Mouse (Mus musculus): Measurements from ENCODE around the gene Astn2. TPM values are rescaled to one million over a fixed set of nuclear protein-coding genes. Genes with fewer than 3 reads are reported as not detected.

Astn2 gene
- polyA plus RNA-seq, 1 experiment from 2014 or later, result 0.61 TPM

- H3K4me3 ChIP-seq (ENCODE audit: control insufficient read depth in 1 of 2, insufficient read depth in 1 of 2, low read depth in 1 of 2, low read length in 2 of 2), result no peak overlapping the region
- WGBS, result 48% methylated on average over 4 of the region's 4 CpGs
- H3K36me3 ChIP-seq (ENCODE audit: control insufficient read depth, insufficient read depth, low read length), result no peaks in the 10 kb centered on the region
- no peak overlapping the region for H3K9ac ChIP-seq (ENCODE audit: low read length)
- no peak overlapping the region for H3K27ac ChIP-seq (replicated peaks in 1 of 2; ENCODE audit: control insufficient read depth in 1 of 2, insufficient read depth in 1 of 2, low read depth in 2 of 2, low read length in 2 of 2)
- no peaks in the 10 kb centered on the region for H3K27me3 ChIP-seq (ENCODE audit: control insufficient read depth, insufficient read depth, low read length)
- no peak for ATAC-seq (ENCODE audit: insufficient number of reproducible peaks, insufficient read depth, low FRiP score, low read depth)
- H3K4me2 ChIP-seq (ENCODE audit: low read length), result no peak overlapping the region
- H3K9me3 ChIP-seq (ENCODE audit: control insufficient read depth, low read length), result no peaks in the 10 kb centered on the region
- H3K4me1 ChIP-seq (ENCODE audit: control insufficient read depth in 2 of 2, insufficient read depth in 2 of 2, low read length in 2 of 2), result peaks cover 0 to 10% of the 10 kb centered on the region in 2 experiments; a peak in 1 of 4 replicates
These were observed 140.4 kb downstream of the Astn2 start for GRCm38 (mm10) chr4:66264031-66264430.

GRCm38 (mm10) chr4:66261276-66261675, 143.1 kb downstream of the Astn2 start:
- Histone ChIP-seq H3K4me1 (ENCODE audit: control insufficient read depth in 2 of 2, insufficient read depth in 2 of 2, low read length in 2 of 2) (peaks cover 0 to 10% of the 10 kb centered on the region in 2 experiments; a peak in 1 of 4 replicates), H3K9ac (ENCODE audit: low read length) (no peak overlapping the region), H3K9me3 (ENCODE audit: control insufficient read depth, low read length) (no peaks in the 10 kb centered on the region), H3K36me3 (ENCODE audit: control insufficient read depth, insufficient read depth, low read length) (no peaks in the 10 kb centered on the region), H3K4me3 (ENCODE audit: control insufficient read depth in 1 of 2, insufficient read depth in 1 of 2, low read depth in 1 of 2, low read length in 2 of 2) (no peak overlapping the region), H3K4me2 (ENCODE audit: low read length) (no peak overlapping the region), H3K27ac (replicated peaks in 1 of 2; ENCODE audit: control insufficient read depth in 1 of 2, insufficient read depth in 1 of 2, low read depth in 2 of 2, low read length in 2 of 2) (no peak overlapping the region), H3K27me3 (ENCODE audit: control insufficient read depth, insufficient read depth, low read length) (no peaks in the 10 kb centered on the region)
- 76% methylated on average over 3 of the region's 3 CpGs for WGBS
- no peak for ATAC-seq (ENCODE audit: insufficient number of reproducible peaks, insufficient read depth, low FRiP score, low read depth)

DNA sequence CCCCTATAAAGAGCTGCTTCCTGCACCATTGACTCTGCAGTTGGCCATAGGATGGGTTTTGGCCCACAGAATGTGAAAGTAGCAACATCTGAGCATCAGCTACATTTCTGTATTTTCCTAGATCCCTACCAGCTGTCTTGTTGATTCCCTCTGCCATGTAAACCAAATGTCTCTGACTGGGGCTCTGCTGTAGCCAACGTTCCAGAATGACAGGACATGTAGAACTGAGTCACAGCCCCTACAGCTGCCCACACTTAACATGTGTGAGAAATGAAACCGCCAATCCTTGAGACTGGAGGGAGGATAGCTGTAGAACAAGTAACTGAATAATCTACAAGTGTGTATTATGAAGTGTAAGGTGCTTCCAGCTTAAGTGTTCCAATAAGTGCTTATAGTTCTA, 145.5 kb downstream of the Astn2 start:
- no peaks in the 10 kb centered on the region for H3K27me3 ChIP-seq (ENCODE audit: control insufficient read depth, insufficient read depth, low read length)
- no peak overlapping the region for H3K27ac ChIP-seq (replicated peaks in 1 of 2; ENCODE audit: control insufficient read depth in 1 of 2, insufficient read depth in 1 of 2, low read depth in 2 of 2, low read length in 2 of 2)
- H3K4me2 ChIP-seq (ENCODE audit: low read length), result no peak overlapping the region
- H3K9me3 ChIP-seq (ENCODE audit: control insufficient read depth, low read length), result no peaks in the 10 kb centered on the region
- no peak for ATAC-seq (ENCODE audit: insufficient number of reproducible peaks, insufficient read depth, low FRiP score, low read depth)
- WGBS, result 60% methylated on average over 2 of the region's 2 CpGs
- H3K4me3 ChIP-seq (ENCODE audit: control insufficient read depth in 1 of 2, insufficient read depth in 1 of 2, low read depth in 1 of 2, low read length in 2 of 2), result no peak overlapping the region
- no peak overlapping the region for H3K9ac ChIP-seq (ENCODE audit: low read length)
- H3K4me1 ChIP-seq (ENCODE audit: control insufficient read depth in 2 of 2, insufficient read depth in 2 of 2, low read length in 2 of 2), result peaks cover 0 to 7% of the 10 kb centered on the region in 2 experiments; a peak in 1 of 4 replicates
- H3K36me3 ChIP-seq (ENCODE audit: control insufficient read depth, insufficient read depth, low read length), result no peaks in the 10 kb centered on the region

DNA sequence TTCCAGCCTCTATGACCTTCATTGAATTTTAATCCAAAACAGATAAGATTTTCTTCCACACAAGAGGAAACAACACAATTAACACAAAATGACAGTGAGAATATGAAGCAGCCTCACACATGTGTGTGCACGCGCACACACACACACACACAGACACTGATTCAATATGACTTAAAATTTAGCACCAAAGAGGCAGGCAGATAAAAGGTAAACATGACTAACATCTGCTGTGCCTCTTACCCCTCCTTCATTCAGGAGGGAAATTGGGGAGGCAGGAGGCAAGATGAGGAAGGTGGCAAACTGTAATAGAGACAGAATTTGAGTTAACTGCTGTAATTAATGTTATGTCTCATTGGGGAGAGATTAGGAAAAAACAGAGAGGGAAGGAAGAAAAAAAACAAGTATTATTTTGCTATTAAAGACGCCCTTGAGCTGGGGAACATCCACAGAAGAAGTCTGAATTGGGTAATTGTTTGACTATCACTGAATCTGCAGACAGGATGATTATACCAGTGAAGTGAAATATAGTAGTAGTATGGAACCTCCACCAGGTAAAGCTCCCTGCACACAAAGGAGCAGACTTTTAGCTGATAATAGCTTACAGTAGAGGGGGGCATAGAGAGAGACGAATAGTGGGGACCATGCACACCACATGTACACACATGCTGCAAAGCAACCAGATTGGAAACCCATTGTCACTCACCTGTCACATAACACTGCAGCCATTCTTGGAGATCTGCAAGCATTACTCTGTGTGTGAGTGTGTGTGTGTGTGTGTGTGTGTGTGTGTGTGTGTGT, 149.5 kb downstream of the Astn2 start:
- WGBS, result 80% methylated on average over 4 of the region's 4 CpGs
- no peak overlapping the region for H3K4me2 ChIP-seq (ENCODE audit: low read length)
- H3K4me1 ChIP-seq (ENCODE audit: control insufficient read depth in 2 of 2, insufficient read depth in 2 of 2, low read length in 2 of 2), result no peaks in the 10 kb centered on the region
- H3K27ac ChIP-seq (replicated peaks in 1 of 2; ENCODE audit: control insufficient read depth in 1 of 2, insufficient read depth in 1 of 2, low read depth in 2 of 2, low read length in 2 of 2), result no peak overlapping the region
- H3K9me3 ChIP-seq (ENCODE audit: control insufficient read depth, low read length), result no peaks in the 10 kb centered on the region
- H3K27me3 ChIP-seq (ENCODE audit: control insufficient read depth, insufficient read depth, low read length), result no peaks in the 10 kb centered on the region
- H3K9ac ChIP-seq (ENCODE audit: low read length), result no peak overlapping the region
- ATAC-seq (ENCODE audit: insufficient number of reproducible peaks, insufficient read depth, low FRiP score, low read depth), result no peak
- H3K36me3 ChIP-seq (ENCODE audit: control insufficient read depth, insufficient read depth, low read length), result no peaks in the 10 kb centered on the region
- no peak overlapping the region for H3K4me3 ChIP-seq (ENCODE audit: control insufficient read depth in 1 of 2, insufficient read depth in 1 of 2, low read depth in 1 of 2, low read length in 2 of 2)

- H3K36me3 ChIP-seq (ENCODE audit: control insufficient read depth, insufficient read depth, low read length), result no peaks in the 10 kb centered on the region
- no peaks in the 10 kb centered on the region for H3K9me3 ChIP-seq (ENCODE audit: control insufficient read depth, low read length)
- no peak overlapping the region for H3K27ac ChIP-seq (replicated peaks in 1 of 2; ENCODE audit: control insufficient read depth in 1 of 2, insufficient read depth in 1 of 2, low read depth in 2 of 2, low read length in 2 of 2)
- no peak for ATAC-seq (ENCODE audit: insufficient number of reproducible peaks, insufficient read depth, low FRiP score, low read depth)
- H3K27me3 ChIP-seq (ENCODE audit: control insufficient read depth, insufficient read depth, low read length), result no peaks in the 10 kb centered on the region
- H3K9ac ChIP-seq (ENCODE audit: low read length), result no peak overlapping the region
- H3K4me3 ChIP-seq (ENCODE audit: control insufficient read depth in 1 of 2, insufficient read depth in 1 of 2, low read depth in 1 of 2, low read length in 2 of 2), result no peak overlapping the region
- no peaks in the 10 kb centered on the region for H3K4me1 ChIP-seq (ENCODE audit: control insufficient read depth in 2 of 2, insufficient read depth in 2 of 2, low read length in 2 of 2)
- no peak overlapping the region for H3K4me2 ChIP-seq (ENCODE audit: low read length)
- 85% methylated on average over 8 of the region's 8 CpGs for WGBS
These were observed 155.9 kb downstream of the Astn2 start for GRCm38 (mm10) chr4:66248521-66248920.

GRCm38 (mm10) chr4:66242683-66243082, 161.7 kb downstream of the Astn2 start:
- no peaks in the 10 kb centered on the region for H3K36me3 ChIP-seq (ENCODE audit: control insufficient read depth, insufficient read depth, low read length)
- no peak for ATAC-seq (ENCODE audit: insufficient number of reproducible peaks, insufficient read depth, low FRiP score, low read depth)
- H3K4me3 ChIP-seq (ENCODE audit: control insufficient read depth in 1 of 2, insufficient read depth in 1 of 2, low read depth in 1 of 2, low read length in 2 of 2), result no peak overlapping the region
- H3K4me1 ChIP-seq (ENCODE audit: control insufficient read depth in 2 of 2, insufficient read depth in 2 of 2, low read length in 2 of 2), result no peaks in the 10 kb centered on the region
- H3K4me2 ChIP-seq (ENCODE audit: low read length), result no peak overlapping the region
- no peak overlapping the region for H3K27ac ChIP-seq (replicated peaks in 1 of 2; ENCODE audit: control insufficient read depth in 1 of 2, insufficient read depth in 1 of 2, low read depth in 2 of 2, low read length in 2 of 2)
- H3K27me3 ChIP-seq (ENCODE audit: control insufficient read depth, insufficient read depth, low read length), result no peaks in the 10 kb centered on the region
- H3K9me3 ChIP-seq (ENCODE audit: control insufficient read depth, low read length), result no peaks in the 10 kb centered on the region
- H3K9ac ChIP-seq (ENCODE audit: low read length), result no peak overlapping the region

DNA sequence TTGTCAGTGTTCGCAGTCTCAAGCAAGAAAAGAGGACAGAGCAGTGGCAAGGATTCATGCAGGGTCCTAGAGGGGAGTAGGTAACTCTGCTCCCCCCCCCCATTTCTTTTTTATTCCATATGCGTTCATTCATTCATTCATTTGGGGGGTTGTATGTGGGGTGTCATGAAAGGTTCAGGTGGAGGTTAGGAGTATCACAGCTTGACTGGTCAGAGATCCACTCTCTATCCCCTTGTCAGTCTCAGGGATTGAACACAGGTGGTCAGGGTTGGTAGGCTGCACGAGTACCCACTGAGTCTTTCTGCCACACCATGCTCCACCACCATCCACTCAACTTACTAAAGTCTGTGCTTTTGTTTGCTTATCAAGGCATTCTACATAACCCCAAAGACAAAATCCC, 171.6 kb downstream of the Astn2 start:
- Histone ChIP-seq H3K4me2 (ENCODE audit: low read length) (no peak overlapping the region), H3K4me1 (ENCODE audit: control insufficient read depth in 2 of 2, insufficient read depth in 2 of 2, low read length in 2 of 2) (no peaks in the 10 kb centered on the region), H3K9ac (ENCODE audit: low read length) (no peak overlapping the region), H3K4me3 (ENCODE audit: control insufficient read depth in 1 of 2, insufficient read depth in 1 of 2, low read depth in 1 of 2, low read length in 2 of 2) (no peak overlapping the region), H3K27me3 (ENCODE audit: control insufficient read depth, insufficient read depth, low read length) (no peaks in the 10 kb centered on the region), H3K36me3 (ENCODE audit: control insufficient read depth, insufficient read depth, low read length) (no peaks in the 10 kb centered on the region), H3K27ac (replicated peaks in 1 of 2; ENCODE audit: control insufficient read depth in 1 of 2, insufficient read depth in 1 of 2, low read depth in 2 of 2, low read length in 2 of 2) (no peak overlapping the region), H3K9me3 (ENCODE audit: control insufficient read depth, low read length) (no peaks in the 10 kb centered on the region)
- ATAC-seq (ENCODE audit: insufficient number of reproducible peaks, insufficient read depth, low FRiP score, low read depth), result no peak
- 80% methylated on average over 3 of the region's 3 CpGs for WGBS

DNA sequence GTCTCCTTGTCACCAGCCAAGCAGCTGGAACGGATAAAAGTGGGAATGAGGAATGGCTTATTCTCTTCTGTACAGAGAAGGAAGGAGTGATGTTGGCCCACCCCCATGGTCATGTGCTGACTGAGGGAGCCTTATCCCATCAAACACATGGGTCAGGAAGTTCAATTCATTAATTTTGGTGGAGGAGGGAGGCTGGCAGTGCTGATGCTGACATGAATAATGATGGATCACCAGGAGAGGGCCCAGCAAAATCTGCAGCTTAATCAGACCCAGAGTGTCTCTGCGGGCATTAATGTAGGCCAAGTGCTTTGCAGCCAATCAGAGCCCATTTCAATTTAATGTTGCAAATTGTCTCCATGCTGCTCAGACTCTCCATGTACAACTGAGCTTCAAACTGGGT, 172.1 kb downstream of the Astn2 start:
- Histone ChIP-seq H3K36me3 (ENCODE audit: control insufficient read depth, insufficient read depth, low read length) (no peaks in the 10 kb centered on the region), H3K4me1 (ENCODE audit: control insufficient read depth in 2 of 2, insufficient read depth in 2 of 2, low read length in 2 of 2) (no peaks in the 10 kb centered on the region), H3K27me3 (ENCODE audit: control insufficient read depth, insufficient read depth, low read length) (no peaks in the 10 kb centered on the region), H3K27ac (replicated peaks in 1 of 2; ENCODE audit: control insufficient read depth in 1 of 2, insufficient read depth in 1 of 2, low read depth in 2 of 2, low read length in 2 of 2) (no peak overlapping the region), H3K9me3 (ENCODE audit: control insufficient read depth, low read length) (no peaks in the 10 kb centered on the region), H3K9ac (ENCODE audit: low read length) (no peak overlapping the region), H3K4me3 (ENCODE audit: control insufficient read depth in 1 of 2, insufficient read depth in 1 of 2, low read depth in 1 of 2, low read length in 2 of 2) (no peak overlapping the region), H3K4me2 (ENCODE audit: low read length) (no peak overlapping the region)
- ATAC-seq (ENCODE audit: insufficient number of reproducible peaks, insufficient read depth, low FRiP score, low read depth), result no peak
- 82% methylated on average over 2 of the region's 2 CpGs for WGBS

Data from heart, embryonic 14.5 days (tissue).